Mouse (Mus musculus) hindbrain, embryonic 13.5 days (tissue): Measurements from ENCODE around the gene Ahnak. TPM values are rescaled to one million over a fixed set of nuclear protein-coding genes. Genes with fewer than 3 reads are reported as not detected.

Experiments used
- ATAC-seq: fragments of 200-750 bp; cut with Nextera tagmentation; 2 replicates; pipeline ENCODE4 v1.8.0; 2017; ENCODE audit warnings: moderate TSS enrichment; ENCODE audit not compliant: low FRiP score
- H3K27ac ChIP-seq: fragments of 300-500 bp; sonication (generic); 2 replicates; pipeline ENCODE4 v1.5.1; 2015; ENCODE audit warnings: inconsistent platforms, mild to moderate bottlenecking, moderate library complexity
- H3K27me3 ChIP-seq: fragments of 300-500 bp; sonication (generic); 2 replicates; pipeline ENCODE4 v1.6.1; 2015; ENCODE audit warnings: mild to moderate bottlenecking, inconsistent platforms
- H3K36me3 ChIP-seq: fragments of 300-500 bp; sonication (generic); 2 replicates; pipeline ENCODE4 v1.6.1; 2015; ENCODE audit warnings: mild to moderate bottlenecking, inconsistent platforms
- H3K4me1 ChIP-seq: fragments of 300-500 bp; sonication (generic); replicated peaks from 2 replicates; pipeline ENCODE4 v1.6.1; 2015; ENCODE audit warnings: inconsistent platforms
- H3K4me2 ChIP-seq: fragments of 300-500 bp; sonication (generic); 2 replicates; pipeline ENCODE4 v1.6.1; 2015; ENCODE audit warnings: inconsistent platforms, mild to moderate bottlenecking, moderate library complexity
- H3K4me3 ChIP-seq: fragments of 300-500 bp; sonication (generic); 2 replicates; pipeline ENCODE4 v1.5.1; 2015; ENCODE audit warnings: mild to moderate bottlenecking, inconsistent platforms
- H3K9ac ChIP-seq: fragments of 300-500 bp; sonication (generic); 2 replicates; pipeline ENCODE4 v1.6.1; 2015; ENCODE audit warnings: mild to moderate bottlenecking, inconsistent platforms
- H3K9me3 ChIP-seq: fragments of 300-500 bp; sonication (generic); 2 replicates; pipeline ENCODE4 v1.6.1; 2016; ENCODE audit warnings: inconsistent platforms
- WGBS: fragments of 180-500 bp; shearing (Covaris S2); methylation state at CpG from one replicate; pipeline ENCODE4 v1.1.7; 2015; 5-methylcytosine and 5-hydroxymethylcytosine counted together
- polyA plus RNA-seq: library from polyadenylated mRNA; unstranded; fragments of >200 nt; fragmentation: Nextera tagmentation; extraction: Ambion mirVana; gene quantifications from 2 replicates; pipeline ENCODE4 v1.2.1, GENCODE M21; 2015

Ahnak gene
- polyA plus RNA-seq, 1 experiment from 2014 or later = 6.4 TPM

GRCm38 (mm10) chr19:9103986-9104385 is 114.9 kb downstream of the Ahnak start:
- no peak for ATAC-seq
- 86% methylated on average over 4 of the region's 4 CpGs for WGBS
- no peak overlapping the region for H3K4me3 ChIP-seq

DNA sequence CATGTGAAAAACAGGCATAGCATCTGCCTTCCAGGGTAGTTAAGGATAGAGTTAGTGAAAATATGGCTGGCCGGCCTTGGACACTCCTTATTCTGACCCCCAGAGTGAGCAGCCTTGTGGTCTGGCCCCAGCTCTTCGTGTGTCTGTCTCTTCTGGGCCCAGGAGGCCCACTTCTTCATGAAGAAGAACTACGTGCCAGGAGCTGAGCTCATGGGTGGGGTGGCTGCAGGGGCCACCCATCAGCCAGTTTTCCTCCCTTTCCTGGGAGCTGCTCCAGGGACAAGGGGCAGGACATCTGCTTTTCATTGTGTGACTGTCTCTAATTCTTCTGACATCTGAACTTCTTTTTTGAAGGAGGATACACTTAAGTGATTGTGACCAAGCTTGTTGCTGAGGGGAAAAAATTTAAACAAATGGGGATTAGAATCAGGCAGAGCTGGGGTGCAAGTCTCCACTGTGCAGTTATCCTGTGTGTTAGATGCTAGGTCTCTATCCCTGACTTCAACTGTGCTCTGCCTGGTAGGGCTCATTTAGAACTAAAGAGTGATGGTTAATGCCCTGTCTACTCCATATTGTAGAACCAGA is 116.1 kb downstream of the Ahnak start:
- Histone ChIP-seq H3K9me3 (no peaks in the 10 kb centered on the region), H3K4me2 (no peak overlapping the region), H3K36me3 (no peaks in the 10 kb centered on the region), H3K4me3 (no peak overlapping the region), H3K27ac (no peak overlapping the region), H3K27me3 (no peaks in the 10 kb centered on the region), H3K9ac (no peak overlapping the region), H3K4me1 (no peaks in the 10 kb centered on the region)
- no peak for ATAC-seq
- 74% methylated on average over 3 of the region's 3 CpGs for WGBS

More at GRCm38 (mm10) chr19:9103986-9104385, 114.9 kb downstream of the Ahnak start:
- Histone ChIP-seq H3K4me1 (no peaks in the 10 kb centered on the region), H3K9me3 (no peaks in the 10 kb centered on the region), H3K27me3 (no peaks in the 10 kb centered on the region), H3K36me3 (no peaks in the 10 kb centered on the region), H3K9ac (no peak overlapping the region), H3K4me2 (no peak overlapping the region), H3K27ac (no peak overlapping the region)

GRCm38 (mm10) chr19:9106096-9106495 is 117.0 kb downstream of the Ahnak start:
- H3K9ac ChIP-seq = no peak overlapping the region
- no peaks in the 10 kb centered on the region for H3K36me3 ChIP-seq
- no peaks in the 10 kb centered on the region for H3K27me3 ChIP-seq
- no peak overlapping the region for H3K4me3 ChIP-seq
- WGBS = 78% methylated on average over 5 of the region's 5 CpGs
- H3K4me2 ChIP-seq = no peak overlapping the region
- ATAC-seq = no peak
- H3K27ac ChIP-seq = no peak overlapping the region
- H3K9me3 ChIP-seq = no peaks in the 10 kb centered on the region
- H3K4me1 ChIP-seq = no peaks in the 10 kb centered on the region

DNA sequence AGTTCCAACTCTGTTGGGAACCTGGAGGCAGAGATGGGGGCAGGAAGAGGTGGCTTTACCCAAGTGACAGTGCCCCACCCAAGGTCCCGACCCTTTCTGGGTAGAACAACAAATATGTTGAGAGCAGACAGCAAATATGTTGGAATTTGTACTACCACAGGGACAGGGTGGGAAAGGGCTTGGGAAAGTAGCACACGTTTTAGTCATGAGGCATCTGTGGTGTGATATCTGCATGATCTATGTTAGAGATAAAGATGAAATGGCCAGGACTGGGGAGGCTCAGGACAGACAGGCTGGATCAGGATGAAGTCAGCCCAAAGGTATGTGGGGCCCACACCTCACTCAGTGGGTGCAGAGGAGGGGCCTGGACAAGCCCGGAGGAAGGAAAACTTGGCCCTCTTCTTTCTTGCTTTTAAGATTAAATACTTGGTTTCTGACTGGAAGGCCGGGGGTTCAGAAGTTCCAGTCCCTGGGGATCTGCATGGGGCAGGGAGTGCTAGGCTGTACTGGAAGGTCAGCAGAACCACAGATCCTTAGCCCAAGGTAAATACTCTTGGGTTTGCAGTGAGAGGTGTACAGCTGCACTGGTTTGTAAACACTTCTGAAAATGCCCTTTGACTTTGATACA is 117.8 kb downstream of the Ahnak start:
- H3K9ac ChIP-seq = no peak overlapping the region
- 61% methylated on average over 4 of the region's 4 CpGs for WGBS
- no peak for ATAC-seq
- H3K4me2 ChIP-seq = no peak overlapping the region
- H3K27ac ChIP-seq = no peak overlapping the region
- no peaks in the 10 kb centered on the region for H3K4me1 ChIP-seq
- H3K36me3 ChIP-seq = no peaks in the 10 kb centered on the region
- H3K9me3 ChIP-seq = no peaks in the 10 kb centered on the region
- no peaks in the 10 kb centered on the region for H3K27me3 ChIP-seq
- no peak overlapping the region for H3K4me3 ChIP-seq

DNA sequence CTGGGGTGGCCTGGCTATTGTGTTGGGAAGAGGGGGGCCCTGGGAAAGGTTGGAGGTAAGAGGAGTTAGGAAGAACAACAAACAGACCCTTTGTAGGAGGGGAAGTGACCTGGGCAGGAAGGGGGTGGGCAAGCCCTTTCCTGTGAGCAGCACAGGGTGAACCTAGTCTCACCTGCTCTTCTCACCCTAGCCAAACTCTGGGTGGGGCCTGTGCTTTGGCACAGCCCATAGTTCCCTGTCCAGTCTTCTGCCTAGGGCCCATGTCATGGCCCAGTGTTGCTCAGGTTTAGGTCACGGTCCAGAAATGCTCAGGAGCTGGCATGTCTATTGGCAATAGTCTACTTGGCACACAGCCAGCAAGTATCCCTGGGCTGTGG is 118.3 kb downstream of the Ahnak start:
- Histone ChIP-seq H3K27me3 (no peaks in the 10 kb centered on the region), H3K9ac (no peak overlapping the region), H3K36me3 (peaks cover 4% of the 10 kb centered on the region), H3K4me1 (no peaks in the 10 kb centered on the region), H3K27ac (no peak overlapping the region), H3K4me3 (no peak overlapping the region), H3K9me3 (no peaks in the 10 kb centered on the region), H3K4me2 (no peak overlapping the region)
- 86% methylated on average over 1 of the region's 1 CpGs for WGBS
- ATAC-seq = 0 out of 2 replicates have a peak, but pooled peaks have one; percentile 43

DNA sequence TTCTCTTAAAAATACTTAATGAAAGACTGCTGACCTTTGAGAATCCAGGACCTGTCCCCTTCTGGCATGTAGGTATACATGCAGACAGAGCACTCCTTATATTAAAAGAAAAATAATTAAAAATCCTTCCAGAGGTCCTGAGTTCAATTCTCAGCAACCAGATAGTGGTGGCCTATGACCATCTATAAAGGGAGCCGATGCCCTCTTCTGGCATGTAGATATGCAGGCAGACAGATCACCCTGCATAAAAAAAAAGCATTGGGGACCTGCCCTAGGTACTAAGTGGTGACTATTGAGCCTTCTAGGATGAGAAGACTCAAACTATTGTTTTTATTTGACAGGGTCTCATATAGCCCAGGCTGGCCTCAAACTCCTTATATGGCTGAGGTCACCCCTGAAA is 119.5 kb downstream of the Ahnak start:
- H3K4me3 ChIP-seq = no peak overlapping the region
- 93% methylated on average over 1 of the region's 1 CpGs for WGBS
- H3K4me1 ChIP-seq = no peaks in the 10 kb centered on the region
- H3K9ac ChIP-seq = no peak overlapping the region
- no peak overlapping the region for H3K4me2 ChIP-seq
- ATAC-seq = no peak
- no peak overlapping the region for H3K27ac ChIP-seq
- no peaks in the 10 kb centered on the region for H3K27me3 ChIP-seq
- no peaks in the 10 kb centered on the region for H3K9me3 ChIP-seq
- peaks cover 16% of the 10 kb centered on the region for H3K36me3 ChIP-seq

DNA sequence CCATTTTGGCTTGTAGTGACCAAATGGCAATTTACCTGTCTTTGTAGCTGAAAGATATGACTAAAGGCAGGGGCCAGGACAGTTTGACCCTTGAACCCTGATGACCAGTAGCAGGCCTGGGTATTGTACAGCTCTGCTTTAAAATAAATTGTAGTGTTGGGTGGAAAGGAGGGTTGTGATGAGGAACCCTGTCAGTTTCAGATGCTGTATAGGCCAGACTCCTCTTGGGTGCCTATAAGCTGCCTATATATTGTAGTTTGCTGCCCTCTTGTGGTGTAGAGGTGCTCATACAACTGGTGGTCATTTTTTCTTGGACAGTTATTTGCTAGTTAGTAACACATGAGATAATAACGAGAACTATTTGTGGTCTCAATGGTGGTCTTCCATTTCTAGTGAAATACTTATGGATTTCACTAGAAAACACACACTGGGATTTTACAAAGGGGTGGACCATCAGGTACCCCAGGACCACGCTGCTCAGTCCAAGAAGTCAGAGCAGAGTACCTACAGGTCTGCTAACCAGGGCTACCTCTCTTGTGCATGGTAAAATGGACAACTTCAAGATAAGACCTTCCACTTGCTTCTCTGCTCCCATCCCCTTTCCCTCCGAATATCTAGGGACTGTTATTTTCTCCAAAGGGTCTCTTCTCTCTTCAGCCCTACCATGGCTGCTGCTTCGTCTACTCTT is 121.2 kb downstream of the Ahnak start:
- Histone ChIP-seq H3K9ac (no peak overlapping the region), H3K27me3 (no peaks in the 10 kb centered on the region), H3K9me3 (no peaks in the 10 kb centered on the region), H3K4me3 (no peak overlapping the region), H3K4me1 (no peaks in the 10 kb centered on the region), H3K4me2 (no peak overlapping the region), H3K36me3 (peaks cover 21% of the 10 kb centered on the region), H3K27ac (no peak overlapping the region)
- peak; percentile 90 for ATAC-seq
- WGBS = 63% methylated on average over 4 of the region's 4 CpGs

DNA sequence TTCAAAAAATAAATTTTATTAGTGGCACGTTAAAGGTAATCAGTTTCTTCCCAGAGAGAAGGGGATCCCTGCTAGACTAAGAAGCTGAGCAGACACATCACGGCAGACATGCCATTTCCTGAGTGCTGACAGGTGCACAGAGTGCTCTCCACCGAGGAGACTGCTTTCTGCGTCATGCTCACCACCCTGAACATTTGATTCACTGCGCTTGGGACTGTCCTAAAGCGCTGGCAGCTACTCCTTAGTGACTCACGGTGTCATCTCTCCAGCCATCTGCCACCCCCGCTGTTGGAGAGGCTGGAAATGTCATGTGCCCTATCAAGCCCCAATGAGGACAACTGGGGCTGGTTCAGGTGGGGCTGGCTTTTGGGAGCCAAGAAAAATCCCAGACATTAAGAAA is 123.0 kb downstream of the Ahnak start:
- H3K4me3 ChIP-seq = no peak overlapping the region
- H3K4me1 ChIP-seq = no peaks in the 10 kb centered on the region
- 80% methylated on average over 8 of the region's 8 CpGs for WGBS
- peaks cover 31% of the 10 kb centered on the region for H3K36me3 ChIP-seq
- no peak overlapping the region for H3K9ac ChIP-seq
- ATAC-seq = no peak
- H3K27ac ChIP-seq = no peak overlapping the region
- H3K4me2 ChIP-seq = no peak overlapping the region
- no peaks in the 10 kb centered on the region for H3K27me3 ChIP-seq
- no peaks in the 10 kb centered on the region for H3K9me3 ChIP-seq

DNA sequence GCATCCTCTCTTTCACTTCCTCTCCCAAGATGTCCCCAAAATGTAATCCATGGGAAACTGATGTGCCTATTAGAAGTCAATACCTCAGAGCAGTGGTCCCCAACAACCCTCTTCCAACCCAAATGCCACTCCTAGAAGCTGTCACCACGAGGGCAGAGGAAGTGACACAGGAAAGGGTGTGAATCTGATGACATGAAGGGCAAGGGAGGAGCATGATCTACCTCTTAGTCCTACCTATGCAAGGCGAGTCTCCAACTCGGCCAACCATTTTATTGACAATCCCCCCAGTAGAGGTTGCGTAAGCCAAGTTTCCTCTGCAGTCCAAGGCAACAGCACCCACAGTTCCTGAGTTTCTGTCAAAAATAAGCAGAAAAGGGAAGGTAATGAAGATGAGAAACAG is 127.2 kb downstream of the Ahnak start:
- H3K9ac ChIP-seq = no peak overlapping the region
- H3K4me3 ChIP-seq = no peak overlapping the region
- ATAC-seq = no peak
- H3K36me3 ChIP-seq = peaks cover 31% of the 10 kb centered on the region
- no peak overlapping the region for H3K27ac ChIP-seq
- WGBS = 89% methylated on average over 4 of the region's 4 CpGs
- H3K4me2 ChIP-seq = no peak overlapping the region
- H3K4me1 ChIP-seq = no peaks in the 10 kb centered on the region
- no peaks in the 10 kb centered on the region for H3K27me3 ChIP-seq
- H3K9me3 ChIP-seq = no peaks in the 10 kb centered on the region

- Histone ChIP-seq H3K4me2 (no peak overlapping the region), H3K9me3 (no peaks in the 10 kb centered on the region), H3K27ac (no peak overlapping the region), H3K4me3 (no peak overlapping the region), H3K9ac (no peak overlapping the region), H3K27me3 (no peaks in the 10 kb centered on the region), H3K4me1 (no peaks in the 10 kb centered on the region), H3K36me3 (peaks cover 28% of the 10 kb centered on the region)
- 81% methylated on average over 5 of the region's 5 CpGs for WGBS
- peak; percentile 59; the same call in 1 of the 2 replicates for ATAC-seq
Observed at GRCm38 (mm10) chr19:9117275-9117674, 128.2 kb downstream of the Ahnak start.

- Histone ChIP-seq H3K4me1 (no peaks in the 10 kb centered on the region), H3K9me3 (no peaks in the 10 kb centered on the region), H3K27me3 (no peaks in the 10 kb centered on the region), H3K27ac (no peak overlapping the region), H3K4me3 (no peak overlapping the region), H3K4me2 (no peak overlapping the region), H3K9ac (no peak overlapping the region), H3K36me3 (peaks cover 10% of the 10 kb centered on the region)
- no peak for ATAC-seq
- WGBS = 93% methylated on average over 3 of the region's 3 CpGs
Observed at GRCm38 (mm10) chr19:9119655-9120425, 130.8 kb downstream of the Ahnak start.

DNA sequence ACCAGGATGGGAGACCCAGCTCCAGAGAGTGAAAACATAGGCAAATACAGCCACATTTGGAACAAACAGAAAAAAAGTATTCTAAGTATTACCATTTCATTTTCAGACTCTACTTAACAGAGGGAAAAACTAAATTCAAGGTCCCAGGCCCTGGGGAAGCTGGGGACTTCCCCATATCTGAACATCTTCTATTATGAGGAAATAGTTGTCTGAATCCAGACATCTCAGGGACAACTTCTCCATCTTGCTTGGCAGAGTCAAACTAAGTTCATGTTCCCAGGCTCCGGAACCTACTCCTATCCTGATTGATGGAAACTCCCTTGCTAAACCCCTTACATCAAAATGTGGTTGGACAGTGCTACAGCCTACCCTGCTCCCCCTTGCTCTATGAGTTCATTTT is 133.3 kb downstream of the Ahnak start:
- 100% methylated on average over 1 of the region's 1 CpGs for WGBS
- no peak for ATAC-seq
- no peak overlapping the region for H3K27ac ChIP-seq
- no peaks in the 10 kb centered on the region for H3K9me3 ChIP-seq
- no peaks in the 10 kb centered on the region for H3K27me3 ChIP-seq
- H3K9ac ChIP-seq = no peak overlapping the region
- peaks cover 5% of the 10 kb centered on the region; the same call in 1 of the 2 replicates for H3K36me3 ChIP-seq
- no peaks in the 10 kb centered on the region for H3K4me1 ChIP-seq
- no peak overlapping the region for H3K4me3 ChIP-seq
- H3K4me2 ChIP-seq = no peak overlapping the region
